Mouse (Mus musculus): Measurements from ENCODE around the gene Tspan18.

DNA sequence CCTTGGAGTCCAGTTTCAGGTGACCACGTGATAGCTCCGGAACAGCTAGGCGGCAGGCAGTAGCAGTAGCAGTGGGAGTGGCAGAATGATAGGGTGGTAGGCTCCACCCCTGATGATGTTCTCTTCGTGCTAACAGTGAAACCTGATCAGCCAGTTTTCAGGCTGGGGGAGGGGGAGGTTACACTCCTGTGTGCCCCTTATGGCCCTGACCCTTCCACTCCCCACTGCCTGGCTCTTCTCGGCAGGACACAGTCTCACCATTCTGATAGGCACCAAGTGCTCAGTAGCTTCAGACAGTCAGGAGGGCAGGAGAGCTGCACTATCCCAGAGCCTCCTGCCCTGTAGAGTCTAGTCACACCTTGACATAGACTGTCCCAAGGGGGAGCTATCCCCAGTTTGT is 27.1 kb upstream of the Tspan18 start:
- TF ChIP-seq CTCF (IDR thresholded peaks at IDR 0.05; ENCODE audit: extremely low read depth, insufficient read depth, insufficient read length, insufficient replicate concordance) (no peak), POLR2A (IDR thresholded peaks at IDR 0.05; ENCODE audit: low read depth, low read length) (no peak)
